18 mouse cellular contexts compared by ENCODE assay signal in genomic region chr10:69248261-69249160, GRCm38 (mm10). TPM values are rescaled to one million over a fixed set of nuclear protein-coding genes. Genes with fewer than 3 reads are reported as not detected.
DNase-seq lines count a peak whose midpoint lies in the region; ATAC-seq and TF ChIP-seq lines count a peak whose summit lies in the region.
"Had no signal": no experiment of that assay in that cellular context is flagged by ENCODE, and none has a peak within 500 bp of the region (broad histone marks: within the 10 kb centered on the region; RNA-seq: fewer than 3 reads in every experiment).

No protein-coding gene starts in this region.

- no peak overlapping the region for H3K4me3 ChIP-seq in kidney, embryonic 16.5 days (ENCODE audit: low read length)
- H3K4me3 ChIP-seq in stomach, embryonic 14.5 days (ENCODE audit: low read depth, low read length), result no peak overlapping the region
- no peak overlapping the region for H3K4me3 ChIP-seq in stomach, postnatal 0 days (ENCODE audit: low read depth, low read length)
- no peak overlapping the region for H3K4me3 ChIP-seq in midbrain, embryonic 16.5 days (ENCODE audit: low read depth, low read length)
- H3K4me3 ChIP-seq: embryonic facial prominence, embryonic 10.5 days; heart, embryonic 10.5 days; hindbrain, embryonic 10.5 days; limb, embryonic 12.5 days; midbrain, embryonic 12.5 days; neural tube, embryonic 13.5 days had no signal

- no peak for TF ChIP-seq CTCF in stomach, postnatal 0 days (IDR thresholded peaks at IDR 0.05; ENCODE audit: low read depth)

- H3K27me3 ChIP-seq in kidney, embryonic 16.5 days (ENCODE audit: insufficient read depth, low read length), result no peaks in the 10 kb centered on the region
- H3K27me3 ChIP-seq in stomach, embryonic 14.5 days (ENCODE audit: control insufficient read depth, insufficient read depth, low read length), result no peaks in the 10 kb centered on the region
- no peaks in the 10 kb centered on the region for H3K27me3 ChIP-seq in stomach, postnatal 0 days (ENCODE audit: control insufficient read depth, insufficient read depth, low read length)
- H3K27me3 ChIP-seq in midbrain, embryonic 16.5 days (ENCODE audit: control insufficient read depth, insufficient read depth, low read depth, low read length), result no peaks in the 10 kb centered on the region
- H3K27me3 ChIP-seq: limb, embryonic 12.5 days; midbrain, embryonic 12.5 days; neural tube, embryonic 13.5 days had no signal

- peaks cover 20% of the 10 kb centered on the region for H3K36me3 ChIP-seq in kidney, embryonic 16.5 days (ENCODE audit: insufficient read depth, low read length)
- H3K36me3 ChIP-seq in stomach, embryonic 14.5 days (ENCODE audit: control insufficient read depth, insufficient read depth, low read length), result peaks cover 13% of the 10 kb centered on the region; the same call in 1 of the 2 replicates
- peaks cover 5% of the 10 kb centered on the region; the same call in 1 of the 2 replicates for H3K36me3 ChIP-seq in stomach, postnatal 0 days (ENCODE audit: control insufficient read depth, insufficient read depth, low read length)
- peaks cover 4% of the 10 kb centered on the region for H3K36me3 ChIP-seq in midbrain, embryonic 16.5 days (ENCODE audit: control insufficient read depth, insufficient read depth, low read length)

- no peak for ATAC-seq in kidney, embryonic 16.5 days (ENCODE audit: low FRiP score, low TSS enrichment)
- no peak for ATAC-seq in stomach, embryonic 14.5 days (ENCODE audit: insufficient number of reproducible peaks, insufficient read depth, low FRiP score, low read depth)
- ATAC-seq in stomach, postnatal 0 days (ENCODE audit: low FRiP score, low TSS enrichment), result no peak
- ATAC-seq in midbrain, embryonic 16.5 days, result no peak
- ATAC-seq: lung, postnatal 0 days had no signal

- H3K27ac ChIP-seq in kidney, embryonic 16.5 days (ENCODE audit: low read length), result no peak overlapping the region
- peak overlapping the region; percentile 48; the same call in 1 of the 2 replicates for H3K27ac ChIP-seq in stomach, embryonic 14.5 days (ENCODE audit: low read length)
- H3K27ac ChIP-seq in stomach, postnatal 0 days (replicated peaks), result no peak overlapping the region
- H3K27ac ChIP-seq in midbrain, embryonic 16.5 days (ENCODE audit: low read length), result no peak overlapping the region
- H3K27ac ChIP-seq: embryonic facial prominence, embryonic 10.5 days; heart, embryonic 10.5 days; hindbrain, embryonic 10.5 days; limb, embryonic 12.5 days; liver, embryonic 14.5 days; midbrain, embryonic 12.5 days; neural tube, embryonic 13.5 days had no signal

- no peak overlapping the region for H3K4me2 ChIP-seq in kidney, embryonic 16.5 days (replicated peaks; ENCODE audit: low read depth, low read length)
- H3K4me2 ChIP-seq in stomach, embryonic 14.5 days (replicated peaks; ENCODE audit: low read depth, low read length), result no peak overlapping the region
- H3K4me2 ChIP-seq in stomach, postnatal 0 days (replicated peaks; ENCODE audit: low read depth), result no peak overlapping the region
- H3K4me2 ChIP-seq in midbrain, embryonic 16.5 days (ENCODE audit: low read length), result no peak overlapping the region
- H3K4me2 ChIP-seq: limb, embryonic 12.5 days; midbrain, embryonic 12.5 days; neural tube, embryonic 13.5 days had no signal

- H3K9ac ChIP-seq in kidney, embryonic 16.5 days (replicated peaks; ENCODE audit: low read length), result no peak overlapping the region
- no peak overlapping the region for H3K9ac ChIP-seq in stomach, embryonic 14.5 days (replicated peaks; ENCODE audit: low read depth, low read length)
- no peak overlapping the region for H3K9ac ChIP-seq in stomach, postnatal 0 days (ENCODE audit: low read length)
- no peak overlapping the region for H3K9ac ChIP-seq in midbrain, embryonic 16.5 days (ENCODE audit: low read depth, low read length)
- H3K9ac ChIP-seq: limb, embryonic 12.5 days; liver, embryonic 14.5 days; midbrain, embryonic 12.5 days; neural tube, embryonic 13.5 days had no signal

- H3K4me1 ChIP-seq in kidney, embryonic 16.5 days (ENCODE audit: insufficient read depth, low read length), result peaks cover 26% of the 10 kb centered on the region
- H3K4me1 ChIP-seq in stomach, embryonic 14.5 days (ENCODE audit: control insufficient read depth, insufficient read depth, low read length), result peaks cover 12% of the 10 kb centered on the region
- H3K4me1 ChIP-seq in stomach, postnatal 0 days (replicated peaks; ENCODE audit: control insufficient read depth, insufficient read depth), result no peaks in the 10 kb centered on the region; the same call in 1 of the 2 replicates
- H3K4me1 ChIP-seq in midbrain, embryonic 16.5 days (ENCODE audit: control insufficient read depth, insufficient read depth, low read length), result no peaks in the 10 kb centered on the region; the same call in 1 of the 2 replicates

- 0 out of 2 replicates have a peak, but pooled peaks cover 2% of the 10 kb centered on the region for H3K9me3 ChIP-seq in kidney, embryonic 16.5 days (ENCODE audit: low read length)
- H3K9me3 ChIP-seq in stomach, embryonic 14.5 days (ENCODE audit: control insufficient read depth, low read depth, low read length), result no peaks in the 10 kb centered on the region
- H3K9me3 ChIP-seq in stomach, postnatal 0 days (ENCODE audit: control insufficient read depth, low read length), result no peaks in the 10 kb centered on the region
- no peaks in the 10 kb centered on the region; the same call in 1 of the 2 replicates for H3K9me3 ChIP-seq in midbrain, embryonic 16.5 days (replicated peaks; ENCODE audit: control insufficient read depth, low read length, poor library complexity, severe bottlenecking)
- H3K9me3 ChIP-seq: embryonic facial prominence, embryonic 10.5 days; heart, embryonic 10.5 days; hindbrain, embryonic 10.5 days; limb, embryonic 12.5 days; midbrain, embryonic 12.5 days had no signal

- WGBS in kidney, embryonic 16.5 days, result 82% methylated on average over 29 of the region's 29 CpGs
- 86% methylated on average over 29 of the region's 29 CpGs for WGBS in stomach, embryonic 14.5 days
- 82% methylated on average over 29 of the region's 29 CpGs for WGBS in stomach, postnatal 0 days
- whole genome bisulfite sequencing in midbrain, embryonic 16.5 days, result 94% methylated on average over 29 of the region's 29 CpGs

- TF ChIP-seq EP300 in stomach, postnatal 0 days (optimal IDR thresholded peaks at IDR 0.05), result no peak

- DNase-seq in kidney, adult 11 months, result peak; percentile 55
- no peak for DNase-seq in stomach, postnatal 0 days (ENCODE audit: low spot score)
- DNase-seq in kidney, postnatal 25 days, result peak; percentile 71 to 83
- DNase-seq in frontal cortex, postnatal 14 days (ENCODE audit: low spot score in 2 of 2), result no peak
- DNase-seq: cerebellum, adult 2 months; gastrocnemius, postnatal 10 days; thymus, postnatal 36 days had no signal

RNA-seq across cellular contexts. Expression of gene A930033H14Rik, which starts 35.6 kb away (rescaled TPM):
- polyA plus RNA-seq in kidney, embryonic 16.5 days (2015; fragmentation: Nextera tagmentation; extraction: Ambion mirVana), result 2.2 and 2.3 TPM in 2 replicates
- polyA plus RNA-seq in stomach, embryonic 14.5 days (2014; fragmentation: Nextera tagmentation; extraction: Ambion mirVana), result 3.4 and 3.5 TPM in 2 replicates
- polyA plus RNA-seq in stomach, postnatal 0 days (2015; fragmentation: Nextera tagmentation; extraction: Ambion mirVana), result 1.2 and 1.5 TPM in 2 replicates
- polyA plus RNA-seq in midbrain, embryonic 16.5 days (2015; fragmentation: Nextera tagmentation; extraction: Ambion mirVana), result 1.3 and 1.5 TPM in 2 replicates

Comparison
In these comparisons a context has a peak if more than half of its experiments do, and no peak if none do; other contexts are left out.
1. DNase-seq: peak in kidney, adult 11 months (single experiment) and kidney, postnatal 25 days (2 of 2); none in stomach, postnatal 0 days (single experiment) and frontal cortex, postnatal 14 days (0 of 2).